Mouse (Mus musculus): ENCODE data around the gene Trim67.
"Not testable (repeated sequence)": the region's sequence is repeated elsewhere in the genome, so short reads cannot be mapped to it uniquely, and the experiment has no call there.

The Trim67 gene

DNA sequence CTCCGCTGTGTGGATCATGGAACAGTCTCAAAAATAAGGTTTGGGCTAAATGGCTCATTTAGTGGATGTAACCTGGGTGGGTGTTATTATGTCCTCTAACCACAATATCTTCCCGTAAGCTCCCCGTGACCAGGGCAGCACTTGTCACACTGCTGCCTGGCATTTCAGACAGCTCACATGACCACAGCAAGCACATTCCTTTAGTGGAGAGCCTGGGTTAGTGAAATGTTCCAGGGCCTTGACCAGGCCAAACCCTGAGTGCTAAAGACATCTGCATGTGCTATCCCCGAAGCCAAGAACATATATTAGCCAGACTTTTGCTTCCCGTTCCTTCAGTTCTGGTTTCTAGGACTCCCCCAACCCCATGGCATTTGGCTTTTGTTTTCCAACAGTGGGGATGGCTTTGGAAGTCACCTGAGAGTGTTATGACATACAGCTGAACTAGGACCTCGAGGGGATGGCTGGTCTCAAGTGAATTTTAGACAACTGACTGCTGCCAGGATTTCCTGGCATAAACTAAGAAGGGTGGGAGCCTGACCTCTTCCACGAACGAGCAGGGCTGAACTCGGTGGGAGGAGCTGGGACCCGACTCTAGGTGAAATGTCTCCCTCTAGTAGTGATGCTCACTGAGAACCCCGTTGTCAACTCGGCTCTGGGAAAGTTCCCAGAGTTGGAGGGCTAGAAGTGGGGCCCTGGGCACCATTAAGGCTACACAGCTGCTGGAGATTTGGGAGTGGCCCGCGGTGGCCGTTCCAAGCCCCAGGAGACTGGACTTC lies 40.7 kb downstream of the Trim67 start:
- no peak for DNase-seq (ENCODE audit: low spot score)

DNA sequence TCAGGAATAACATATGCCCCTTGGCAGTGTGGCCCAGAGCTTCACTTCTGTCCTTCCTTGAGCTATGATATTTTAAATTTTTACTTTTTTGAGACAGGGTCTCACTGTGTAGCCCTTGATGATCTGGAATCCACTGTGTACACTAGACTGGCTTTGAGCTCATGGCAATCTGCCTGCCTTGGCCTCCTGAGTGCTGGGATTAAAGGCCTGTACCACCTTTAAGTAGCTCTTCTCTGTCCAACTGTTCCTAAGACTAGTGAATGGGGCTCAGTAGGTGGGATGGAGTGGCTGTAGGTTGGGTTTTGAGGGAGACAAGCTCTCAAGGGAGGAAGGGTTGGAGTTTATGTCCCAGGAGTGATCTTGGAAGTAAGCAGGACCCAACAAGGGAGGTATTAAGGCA lies 43.0 kb downstream of the Trim67 start:
- DNase-seq (ENCODE audit: low spot score): no peak

DNA sequence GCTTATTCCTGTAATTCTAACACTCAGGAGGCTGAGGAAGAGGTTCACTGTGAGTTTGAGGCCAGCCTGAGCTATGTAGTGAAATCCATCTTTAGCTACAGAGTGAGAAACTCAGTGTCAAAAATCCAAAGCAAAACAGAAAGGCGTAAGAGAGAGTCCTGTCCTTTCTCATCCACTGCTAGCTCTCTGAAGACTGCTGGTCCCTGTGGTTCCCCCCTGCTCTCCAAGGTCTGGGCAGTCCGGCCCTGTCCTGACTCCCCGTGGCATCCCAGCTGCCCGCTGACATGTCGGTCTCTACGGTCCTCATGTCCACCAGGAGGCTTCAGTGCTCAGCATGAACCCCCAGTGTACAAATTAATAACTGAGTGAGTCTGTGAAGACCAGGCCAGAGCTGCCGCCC lies 43.4 kb downstream of the Trim67 start:
- DNase-seq (ENCODE audit: low spot score): no peak

DNA sequence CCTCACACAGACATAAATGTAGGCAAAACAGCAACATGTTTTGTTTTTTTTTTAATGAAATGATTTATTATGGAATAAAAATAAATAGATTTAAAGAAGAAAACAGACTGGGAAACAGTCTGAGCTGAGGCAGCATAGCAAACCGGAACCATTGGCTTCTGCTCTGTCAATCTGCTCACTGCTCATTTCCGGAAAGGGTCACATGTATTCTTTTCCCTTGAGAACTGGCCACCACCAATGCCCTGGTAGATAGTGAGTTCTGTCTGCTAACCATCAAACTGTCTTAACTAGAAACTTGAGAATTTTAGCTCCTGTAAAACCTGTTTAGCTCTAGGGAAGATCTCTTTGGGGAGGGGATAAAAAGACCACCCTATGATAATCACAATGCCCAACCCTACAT lies 44.0 kb downstream of the Trim67 start:
- DNase-seq (ENCODE audit: low spot score): no peak

DNA sequence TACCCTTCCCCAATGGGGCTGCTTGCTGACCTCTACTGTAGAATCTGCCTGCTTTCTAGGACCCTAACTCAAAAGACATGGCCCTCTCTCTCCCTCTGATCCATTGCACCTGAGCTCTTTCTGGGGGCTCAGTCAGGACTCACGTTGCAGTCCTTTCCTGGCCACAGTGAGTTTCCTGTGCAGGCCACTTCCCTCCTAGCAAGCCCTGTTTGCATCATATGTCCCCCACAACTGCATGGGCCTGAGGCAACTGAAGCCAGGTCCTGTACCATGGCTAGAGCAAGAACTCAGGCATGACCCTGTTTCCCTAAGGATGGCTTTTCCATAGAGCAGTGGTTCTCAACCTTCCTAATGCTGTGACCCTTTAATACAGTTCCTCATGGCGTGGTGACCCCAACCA lies 45.1 kb downstream of the Trim67 start:
- no peak for DNase-seq (ENCODE audit: low spot score)

DNA sequence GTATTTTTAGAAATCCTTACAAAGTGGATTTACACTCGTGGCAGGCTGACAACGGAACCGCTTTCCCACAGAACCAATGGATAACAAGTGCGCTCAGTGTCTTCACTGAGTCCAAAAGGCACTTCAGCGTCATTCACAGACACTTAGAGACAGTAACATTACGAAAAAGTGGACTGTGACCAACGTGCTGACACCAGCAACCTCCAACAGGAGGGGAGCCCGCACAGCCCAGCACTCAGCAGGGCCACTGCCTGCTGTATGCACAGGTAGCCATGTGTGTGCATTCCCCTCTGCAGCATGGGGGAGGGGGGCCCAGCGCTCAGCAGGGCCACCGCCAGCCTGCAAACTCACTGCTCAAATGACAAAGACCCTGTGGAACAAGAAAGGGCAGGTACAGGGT lies 46.5 kb downstream of the Trim67 start:
- no peak for DNase-seq (ENCODE audit: low spot score)

DNA sequence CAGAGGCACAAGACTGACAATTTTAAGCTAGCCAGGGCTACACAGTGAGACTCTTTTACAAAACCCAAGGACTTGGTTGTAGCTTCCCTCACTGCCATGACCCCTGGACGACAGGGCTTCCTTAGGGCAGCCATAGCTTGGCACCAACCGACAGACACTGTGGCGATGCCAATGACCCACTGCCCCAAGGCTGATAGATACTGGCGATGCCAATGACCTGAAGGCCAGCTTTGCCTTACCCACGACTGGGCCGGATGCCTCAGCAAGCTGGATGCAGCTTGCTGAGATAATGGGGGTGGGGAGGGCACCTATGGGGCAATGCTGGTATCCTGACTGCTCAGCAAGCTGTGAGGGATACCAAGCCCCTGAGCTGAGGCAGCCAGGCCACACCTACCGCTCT lies 48.0 kb downstream of the Trim67 start:
- no peak for DNase-seq (ENCODE audit: low spot score)

DNA sequence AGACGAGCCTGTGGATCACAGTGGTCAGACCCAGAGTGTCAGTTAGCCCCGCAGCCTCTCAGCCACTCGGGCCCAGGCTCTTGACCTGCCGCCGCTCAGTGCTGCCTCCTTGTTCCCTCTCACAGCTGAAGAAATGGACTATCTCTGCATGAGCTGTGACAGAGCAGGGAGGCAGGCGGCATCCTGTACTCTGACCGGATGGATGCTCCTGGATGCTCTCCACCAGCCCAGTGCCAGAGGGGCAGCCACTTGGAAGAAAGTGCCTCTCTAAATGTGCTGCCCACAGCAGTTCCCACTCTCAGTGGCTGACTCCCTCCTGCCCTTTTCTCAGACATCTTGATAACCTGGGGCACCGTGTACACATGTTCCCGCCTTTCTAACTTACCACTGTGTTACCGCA lies 48.9 kb downstream of the Trim67 start:
- no peak for DNase-seq (ENCODE audit: low spot score)

DNA sequence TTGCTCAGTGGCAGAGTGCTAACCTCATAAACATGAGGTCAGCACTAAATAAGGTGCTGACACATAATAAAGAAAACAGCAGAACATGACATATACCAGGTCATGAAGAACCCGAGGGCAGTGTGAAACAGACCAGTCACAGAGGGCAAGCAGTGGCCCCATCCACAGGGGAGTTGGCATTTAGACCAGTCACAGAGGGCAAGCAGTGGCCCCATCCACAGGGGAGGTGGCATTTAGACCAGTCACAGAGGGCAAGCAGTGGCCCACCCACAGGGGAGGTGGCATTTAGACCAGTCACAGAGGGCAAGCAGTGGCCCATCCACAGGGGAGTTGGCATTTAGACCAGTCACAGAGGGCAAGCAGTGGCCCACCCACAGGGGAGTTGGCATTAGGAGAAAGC lies 50.0 kb downstream of the Trim67 start:
- not testable (repeated sequence) for DNase-seq (ENCODE audit: low spot score)

DNA sequence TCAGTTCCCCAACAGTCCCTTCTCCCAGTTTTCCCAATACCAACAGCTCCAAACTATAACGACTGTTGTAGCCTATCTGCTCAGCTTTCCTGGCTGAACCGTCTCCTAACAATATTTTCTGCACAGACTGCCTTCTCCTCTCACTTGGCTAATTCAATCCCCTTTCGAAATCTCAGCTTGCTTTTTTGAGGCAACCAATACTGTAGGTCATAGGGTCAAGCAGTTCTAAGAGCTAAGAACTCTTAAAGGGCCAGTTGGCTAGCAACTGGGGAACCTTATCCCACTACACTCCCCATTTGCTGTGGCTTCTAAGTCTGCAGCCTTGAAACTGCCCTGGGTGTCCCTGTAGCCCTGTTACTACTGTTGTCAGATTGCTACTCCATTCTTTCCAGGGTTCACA lies 52.2 kb downstream of the Trim67 start:
- no peak for DNase-seq (ENCODE audit: low spot score)

DNA sequence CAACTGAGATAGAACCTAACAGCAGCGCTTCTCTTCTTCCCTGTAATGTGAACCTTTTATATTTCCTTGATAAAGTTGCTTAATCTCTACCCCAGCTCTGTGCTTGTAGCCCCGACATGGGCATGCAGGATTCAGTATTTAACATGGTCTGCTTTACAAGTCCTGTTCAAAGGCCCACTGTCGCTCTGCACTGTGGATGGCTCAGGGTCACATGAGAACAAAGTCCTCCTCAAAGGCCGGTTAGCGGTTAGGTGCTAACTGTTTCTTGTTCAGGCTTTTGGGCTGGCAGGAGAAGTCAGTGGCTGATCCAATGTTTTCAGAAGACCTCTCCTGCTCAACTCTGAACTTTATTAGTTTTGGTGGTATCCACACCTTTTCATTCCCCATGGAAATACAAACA lies 52.7 kb downstream of the Trim67 start:
- DNase-seq (ENCODE audit: low spot score): no peak

DNA sequence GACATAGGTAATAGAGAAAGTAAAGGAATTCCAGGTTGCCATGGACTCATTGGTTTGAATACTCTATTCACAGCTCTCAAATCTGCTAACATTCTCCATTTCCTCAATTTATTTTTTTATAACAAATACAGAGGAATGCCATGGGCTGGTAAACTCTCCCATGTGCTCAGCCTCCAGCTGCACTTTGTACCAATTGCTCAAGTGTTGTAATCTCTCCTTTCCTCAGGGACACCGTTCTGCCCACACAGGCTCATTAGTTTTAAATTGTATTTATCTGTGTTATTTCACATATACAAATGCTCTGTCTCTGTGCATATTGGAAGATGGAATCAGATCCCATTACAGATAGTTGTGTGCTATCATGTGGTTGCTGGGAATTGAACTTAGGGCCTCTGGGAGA lies 60.6 kb downstream of the Trim67 start:
- no peak for DNase-seq (ENCODE audit: low spot score)

DNA sequence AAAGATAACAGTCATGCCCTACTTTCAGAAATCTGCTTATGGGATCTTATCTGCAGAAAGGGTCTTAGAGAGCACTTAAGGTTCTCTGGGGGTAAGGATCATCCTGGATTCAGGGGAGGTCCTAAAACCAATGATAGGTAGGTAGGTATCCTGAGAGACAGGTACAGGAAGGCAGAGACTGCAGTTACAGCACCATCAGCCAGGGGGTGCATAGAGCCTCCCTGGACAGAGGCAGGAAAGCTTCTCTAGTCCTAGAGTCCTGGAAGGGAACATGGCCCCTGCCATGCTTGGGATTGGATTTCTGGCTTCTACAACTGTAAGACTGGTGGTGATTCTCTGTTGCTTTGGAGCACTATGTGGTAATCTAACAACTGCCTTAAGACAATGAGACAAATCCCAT lies 66.6 kb downstream of the Trim67 start:
- no peak for DNase-seq (ENCODE audit: low spot score)

DNA sequence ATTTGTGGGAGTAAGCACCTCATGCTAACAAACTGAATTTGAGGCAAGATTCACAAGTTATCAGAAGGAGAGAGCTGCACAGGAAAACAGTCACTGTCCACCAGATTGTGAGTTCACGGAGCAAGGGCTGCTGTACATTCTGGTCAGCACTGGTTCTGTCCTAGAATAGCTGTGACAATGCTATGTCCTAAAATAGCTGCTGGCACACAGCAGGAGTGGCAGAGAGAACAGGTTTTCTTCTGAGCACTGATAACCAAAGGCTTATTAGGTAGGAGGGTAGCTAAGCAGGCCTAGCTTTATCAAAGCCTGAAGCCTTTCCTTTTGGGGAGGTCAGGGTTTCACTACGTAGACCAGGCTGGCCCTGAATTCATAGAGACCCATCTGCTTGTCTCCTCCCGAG lies 67.3 kb downstream of the Trim67 start:
- no peak for DNase-seq (ENCODE audit: low spot score)

DNA sequence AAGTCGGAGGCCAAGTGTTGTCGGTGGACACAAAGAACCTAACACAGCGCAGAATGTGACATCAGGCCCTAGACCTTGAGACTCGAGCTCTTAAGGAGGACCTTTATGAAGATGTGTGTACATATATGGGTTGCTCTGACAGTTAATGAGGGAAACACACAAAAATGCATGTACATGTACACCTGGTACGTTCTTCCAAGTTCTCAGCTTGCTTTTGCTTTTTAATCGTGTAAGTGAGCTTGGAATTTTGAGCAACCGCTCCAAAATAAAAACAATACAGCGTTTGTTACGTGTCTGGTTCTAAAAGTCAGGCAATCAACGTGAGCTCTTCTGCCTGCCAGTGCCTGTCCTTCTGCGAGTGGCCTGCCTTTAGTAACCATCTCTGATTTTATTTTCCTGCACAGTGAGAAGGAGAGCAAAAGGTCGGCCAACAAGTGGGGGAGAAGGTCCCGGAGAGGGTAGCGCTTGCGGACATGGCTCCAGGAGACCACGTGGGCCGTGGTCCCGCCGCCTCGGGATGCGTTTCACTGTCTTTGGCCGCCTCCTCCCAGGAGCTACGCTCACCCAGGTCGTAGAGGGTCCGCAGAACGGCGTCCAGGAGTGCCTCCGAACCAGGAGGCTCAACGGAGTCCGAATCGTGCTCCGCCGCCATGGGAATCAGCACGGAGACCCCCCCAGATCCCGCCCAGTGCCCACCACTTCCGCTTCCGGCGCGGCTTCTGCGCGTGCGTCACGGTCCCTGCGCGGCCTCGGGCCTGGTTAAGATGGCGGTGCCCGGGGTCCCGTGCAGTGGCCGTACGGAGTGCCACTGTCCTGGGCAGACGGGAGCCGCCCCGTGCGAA lies 69.7 kb downstream of the Trim67 start, which contains the start of the genes Gnpat and 2810004N23Rik:
TSS of gene Gnpat (plus strand) at position 713 of the 842 bp plus-strand sequence.
TSS of gene 2810004N23Rik (minus strand) at position 800 of the 842 bp plus-strand sequence.
- peak; percentile 97 for DNase-seq (ENCODE audit: low spot score)

DNA sequence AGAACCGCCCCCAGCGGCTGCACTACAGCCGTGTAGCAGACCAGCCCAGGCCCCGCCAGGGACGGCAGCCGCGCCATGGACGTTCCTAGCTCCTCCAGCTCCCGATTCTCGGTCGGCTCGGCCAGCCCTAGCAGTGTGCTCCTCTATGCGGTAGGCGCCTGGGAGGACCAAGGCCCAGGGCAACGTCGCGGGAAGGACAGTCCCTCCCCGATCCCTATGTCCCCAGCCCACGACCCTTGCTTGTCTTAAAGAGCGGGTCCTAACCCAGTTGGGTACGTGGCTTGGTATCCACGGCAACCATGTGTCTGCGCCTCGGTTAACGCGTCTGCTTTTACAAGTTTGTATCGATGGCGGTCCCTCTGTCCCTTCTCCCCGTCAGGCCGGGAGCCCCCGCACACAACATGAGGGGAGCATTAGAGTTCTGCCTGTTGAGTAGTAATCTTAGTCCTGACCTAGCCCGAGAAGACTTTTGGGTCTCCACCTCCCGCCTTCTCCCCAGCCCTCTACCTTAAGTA lies 70.3 kb downstream of the Trim67 start:
- DNase-seq (ENCODE audit: low spot score): no peak

DNA sequence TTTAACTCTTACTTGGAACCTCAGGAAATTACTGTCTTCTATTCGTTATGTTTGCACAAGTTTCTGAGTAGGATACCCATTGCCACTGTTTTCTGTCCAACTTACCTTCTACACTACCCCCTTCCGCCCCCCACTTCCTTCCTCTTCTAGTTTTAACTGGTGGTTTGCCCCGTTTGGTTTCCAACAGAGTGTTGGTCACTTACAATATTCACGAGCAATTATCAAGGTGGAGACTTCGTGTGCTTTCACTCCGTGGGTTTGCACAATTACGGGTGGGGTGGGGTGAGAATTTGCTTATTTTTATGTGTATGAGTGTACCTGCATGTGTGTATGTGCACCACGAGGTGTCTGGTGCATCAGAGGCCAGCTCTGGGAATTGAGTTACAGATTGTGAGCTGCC lies 70.8 kb downstream of the Trim67 start:
- DNase-seq (ENCODE audit: low spot score): no peak

DNA sequence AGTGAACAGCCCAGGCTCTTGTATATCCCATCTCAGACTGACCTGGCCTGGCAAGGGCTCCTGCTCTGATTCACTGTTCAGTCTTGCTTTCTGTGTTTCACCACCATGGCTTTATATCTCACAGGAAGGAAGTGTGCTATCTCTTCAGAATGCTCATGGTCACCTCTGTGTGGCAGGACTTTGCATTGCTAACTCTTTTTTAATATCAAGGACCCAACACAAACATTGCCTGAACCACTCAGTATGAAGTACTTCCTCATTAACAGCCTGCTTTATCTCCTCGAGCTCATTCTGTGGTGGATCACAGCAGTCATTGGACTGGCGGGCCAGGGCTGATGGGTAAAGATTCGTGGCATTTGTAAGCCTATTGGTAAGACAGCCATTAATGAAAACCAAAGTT lies 73.8 kb downstream of the Trim67 start:
- no peak for DNase-seq (ENCODE audit: low spot score)

DNA sequence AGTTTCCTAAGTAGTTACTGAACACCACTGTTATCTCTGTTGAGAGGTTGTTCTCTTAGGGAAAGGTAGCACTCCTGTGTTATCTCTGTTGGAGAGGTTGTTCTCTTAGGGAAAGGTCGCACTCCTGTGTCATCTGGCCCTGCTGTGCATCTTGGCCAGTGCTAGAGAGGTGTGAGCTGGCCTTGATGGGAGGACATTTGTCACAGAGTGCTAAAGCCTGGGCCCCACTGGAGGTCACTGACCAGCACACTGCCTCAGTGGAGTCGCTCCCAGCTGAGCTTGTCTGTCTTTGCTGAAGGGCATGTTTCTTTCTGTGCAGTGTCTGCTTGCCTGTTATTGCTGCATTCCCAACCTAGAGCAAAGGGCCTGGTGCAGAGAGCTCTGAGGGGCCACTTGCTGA lies 74.2 kb downstream of the Trim67 start:
- DNase-seq (ENCODE audit: low spot score): no peak

DNA sequence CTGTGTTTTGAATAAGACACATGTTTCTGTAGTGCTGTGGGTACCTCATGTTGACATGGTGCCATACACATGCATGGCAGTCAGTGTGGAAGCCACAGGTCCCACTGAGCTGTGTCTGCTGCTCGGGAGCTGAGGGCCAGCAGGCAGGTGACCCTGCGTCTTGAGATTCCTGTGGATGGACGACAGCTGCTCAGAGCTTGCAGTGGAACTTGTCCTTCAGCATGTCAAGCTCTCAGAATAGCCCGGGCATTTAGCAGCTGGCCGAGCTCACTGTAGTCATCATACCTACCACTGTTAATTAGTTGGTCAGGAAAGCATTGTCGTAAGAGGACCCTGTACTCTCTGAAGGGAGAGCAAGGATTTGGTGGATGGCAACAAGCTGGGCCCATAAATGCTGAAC lies 76.8 kb downstream of the Trim67 start:
- DNase-seq (ENCODE audit: low spot score): no peak

DNA sequence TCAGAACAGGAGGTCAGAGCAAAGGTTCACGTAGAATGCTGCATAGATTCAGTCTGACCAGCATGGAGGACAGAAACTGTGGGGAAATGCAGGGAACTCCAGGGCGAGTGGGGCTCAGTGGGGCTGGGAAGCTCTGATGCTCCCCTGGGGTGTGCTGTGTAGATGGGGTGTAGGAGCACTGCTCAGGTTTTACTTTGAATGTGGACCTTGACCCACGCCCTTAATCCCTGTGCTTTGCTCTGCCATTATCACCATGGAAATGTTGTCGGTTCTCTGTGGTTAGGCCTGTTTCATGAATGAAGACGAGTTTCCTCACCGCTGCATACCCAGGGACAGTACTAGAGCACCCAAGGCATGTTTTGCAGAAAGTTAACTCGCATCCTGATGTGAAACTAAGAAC lies 78.6 kb downstream of the Trim67 start:
- DNase-seq (ENCODE audit: low spot score): no peak

DNA sequence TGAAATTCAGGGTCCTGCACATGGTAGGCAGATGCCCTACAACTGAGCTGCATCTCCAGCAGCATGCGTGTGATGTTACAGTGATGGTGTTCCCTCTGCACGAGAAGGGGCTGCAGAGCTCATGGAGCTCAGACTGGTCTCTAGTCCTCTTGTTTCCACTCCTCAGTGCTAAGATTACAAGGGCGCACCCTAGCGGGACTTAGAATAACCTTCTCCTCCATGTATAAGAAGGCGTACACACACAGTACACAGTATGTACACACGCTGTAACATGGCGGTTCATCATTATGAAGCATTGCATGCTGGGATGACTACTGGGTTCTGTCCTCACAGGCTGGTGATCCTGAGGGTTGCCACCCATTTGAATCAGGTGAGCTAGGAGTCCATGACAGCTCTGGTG lies 79.2 kb downstream of the Trim67 start:
- DNase-seq (ENCODE audit: low spot score): no peak

DNA sequence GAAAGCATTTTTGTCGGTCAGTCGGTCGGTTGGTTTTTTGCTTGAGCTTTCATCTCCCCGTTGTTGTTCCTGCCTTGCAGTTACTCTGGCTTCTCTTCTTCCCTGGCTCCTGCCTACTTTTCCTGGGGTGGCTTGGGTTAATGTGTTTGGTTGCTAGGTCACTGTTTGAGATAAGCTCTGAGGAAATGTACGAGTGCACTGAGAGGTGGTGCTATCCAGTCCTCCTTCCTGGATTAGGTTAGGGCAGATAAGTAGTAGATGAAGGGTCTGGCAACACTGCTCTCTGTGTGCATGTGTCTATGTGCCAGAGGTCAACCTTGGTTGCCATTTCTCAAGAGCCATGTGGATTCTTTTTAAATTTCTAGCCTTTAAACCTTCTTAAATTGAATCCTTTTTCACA lies 79.8 kb downstream of the Trim67 start:
- DNase-seq (ENCODE audit: low spot score): no peak

All from urinary bladder, postnatal 25 days (tissue).